Mouse (Mus musculus): ENCODE measurements around the gene Zdhhc24. TPM values are rescaled to one million over a fixed set of nuclear protein-coding genes. Genes with fewer than 3 reads are reported as not detected.

Zdhhc24 gene
- polyA plus RNA-seq, 1 experiment: 9.3 TPM

DNA sequence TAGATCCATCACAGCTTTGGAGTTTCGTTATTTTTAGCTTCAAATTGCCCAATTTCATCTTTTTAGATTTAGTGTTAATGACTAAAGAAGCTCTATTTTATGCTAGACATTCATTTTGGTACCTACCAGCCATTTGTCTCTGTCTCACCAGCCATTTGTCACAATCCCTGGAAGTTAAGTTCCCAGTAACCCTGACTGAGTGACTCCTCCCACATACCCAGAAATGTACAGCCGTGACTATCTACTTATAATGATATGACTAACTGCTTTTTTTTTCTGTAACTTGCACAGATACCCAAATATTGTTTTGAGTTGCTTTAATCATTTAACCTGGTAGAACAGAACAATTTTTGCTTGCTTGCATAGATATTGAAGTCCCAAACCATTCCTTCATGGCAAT lies 32.6 kb upstream of the Zdhhc24 start:
- H3K27me3 ChIP-seq (ENCODE audit: control insufficient read depth, insufficient read depth, insufficient read length): peaks cover 46% of the 10 kb centered on the region
- no peak overlapping the region for H3K4me3 ChIP-seq
- H3K79me2 ChIP-seq (ENCODE audit: control insufficient read depth, insufficient read depth): no peaks in the 10 kb centered on the region
- H3K36me3 ChIP-seq (ENCODE audit: control insufficient read depth, insufficient read depth): no peaks in the 10 kb centered on the region
- no peak for TF ChIP-seq TCF3 (IDR thresholded peaks at IDR 0.05; ENCODE audit: insufficient read length, low read depth)
- no peak for TF ChIP-seq POLR2AphosphoS2 (IDR thresholded peaks at IDR 0.05; ENCODE audit: insufficient read length, low read depth)
- TF ChIP-seq MAX (IDR thresholded peaks at IDR 0.05; ENCODE audit: low read depth): no peak
- no peak for TF ChIP-seq CEBPB (IDR thresholded peaks at IDR 0.05; ENCODE audit: insufficient read depth, poor library complexity, severe bottlenecking)
- no peak for TF ChIP-seq E2F4 (IDR thresholded peaks at IDR 0.05; ENCODE audit: insufficient read depth)
- no peak for TF ChIP-seq MYOG (IDR thresholded peaks at IDR 0.05; ENCODE audit: control insufficient read depth in 1 of 3, insufficient read depth in 1 of 3, insufficient read length in 2 of 3, low read depth in 2 of 3)
- no peak for TF ChIP-seq TCF12 (IDR thresholded peaks at IDR 0.05; ENCODE audit: insufficient read depth, poor library complexity, severe bottlenecking)
- no peak for TF ChIP-seq MYOD1 (IDR thresholded peaks at IDR 0.05; ENCODE audit: control insufficient read depth in 1 of 3, insufficient read length in 2 of 3, low read depth in 2 of 3)
- TF ChIP-seq POLR2A (IDR thresholded peaks at IDR 0.05; ENCODE audit: insufficient read length, low read depth): no peak
- no peak for TF ChIP-seq REST (IDR thresholded peaks at IDR 0.05; ENCODE audit: insufficient read depth, insufficient read length)
- TF ChIP-seq USF1 (IDR thresholded peaks at IDR 0.05; ENCODE audit: low read depth): no peak
- TF ChIP-seq SRF (IDR thresholded peaks at IDR 0.05; ENCODE audit: control insufficient read depth, insufficient read length, low read depth): no peak
- no peak overlapping the region for H3K4me2 ChIP-seq (ENCODE audit: low read depth)
- no peak overlapping the region for H3ac ChIP-seq (ENCODE audit: control insufficient read depth, insufficient read length)

DNA sequence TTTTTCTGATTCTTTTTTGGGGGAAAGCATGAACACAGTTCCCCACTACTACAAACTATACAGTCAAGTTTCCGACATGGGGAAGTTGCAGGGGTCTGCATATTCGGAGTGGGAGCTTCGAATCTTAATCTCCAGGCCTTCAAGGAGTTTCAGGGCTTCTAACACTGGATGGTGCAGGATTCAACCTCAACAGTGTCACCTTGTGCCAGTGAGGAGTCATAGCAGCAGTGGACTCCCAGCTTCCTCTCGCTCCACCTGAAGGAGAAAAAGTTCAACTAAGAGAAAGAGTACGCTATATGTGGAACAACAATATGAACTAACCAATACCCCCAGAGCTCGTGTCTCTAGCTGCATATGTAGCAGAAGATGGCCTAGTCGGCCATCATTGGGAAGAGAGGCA lies 31.0 kb upstream of the Zdhhc24 start:
- Histone ChIP-seq H3ac (ENCODE audit: control insufficient read depth, insufficient read length) (no peak overlapping the region), H3K4me2 (ENCODE audit: low read depth) (no peak overlapping the region), H3K4me3 (no peak overlapping the region), H3K27me3 (ENCODE audit: control insufficient read depth, insufficient read depth, insufficient read length) (peaks cover 37% of the 10 kb centered on the region), H3K36me3 (ENCODE audit: control insufficient read depth, insufficient read depth) (no peaks in the 10 kb centered on the region), H3K79me2 (ENCODE audit: control insufficient read depth, insufficient read depth) (no peaks in the 10 kb centered on the region)
- TF ChIP-seq REST (IDR thresholded peaks at IDR 0.05; ENCODE audit: insufficient read depth, insufficient read length): no peak
- no peak for TF ChIP-seq TCF12 (IDR thresholded peaks at IDR 0.05; ENCODE audit: insufficient read depth, poor library complexity, severe bottlenecking)
- no peak for TF ChIP-seq MYOD1 (IDR thresholded peaks at IDR 0.05; ENCODE audit: control insufficient read depth in 1 of 3, insufficient read length in 2 of 3, low read depth in 2 of 3)
- no peak for TF ChIP-seq E2F4 (IDR thresholded peaks at IDR 0.05; ENCODE audit: insufficient read depth)
- no peak for TF ChIP-seq POLR2A (IDR thresholded peaks at IDR 0.05; ENCODE audit: insufficient read length, low read depth)
- TF ChIP-seq CEBPB (IDR thresholded peaks at IDR 0.05; ENCODE audit: insufficient read depth, poor library complexity, severe bottlenecking): no peak
- no peak for TF ChIP-seq TCF3 (IDR thresholded peaks at IDR 0.05; ENCODE audit: insufficient read length, low read depth)
- TF ChIP-seq USF1 (IDR thresholded peaks at IDR 0.05; ENCODE audit: low read depth): no peak
- no peak for TF ChIP-seq POLR2AphosphoS2 (IDR thresholded peaks at IDR 0.05; ENCODE audit: insufficient read length, low read depth)
- TF ChIP-seq MYOG (IDR thresholded peaks at IDR 0.05; ENCODE audit: control insufficient read depth in 1 of 3, insufficient read depth in 1 of 3, insufficient read length in 2 of 3, low read depth in 2 of 3): no peak
- TF ChIP-seq MAX (IDR thresholded peaks at IDR 0.05; ENCODE audit: low read depth): no peak
- no peak for TF ChIP-seq SRF (IDR thresholded peaks at IDR 0.05; ENCODE audit: control insufficient read depth, insufficient read length, low read depth)

DNA sequence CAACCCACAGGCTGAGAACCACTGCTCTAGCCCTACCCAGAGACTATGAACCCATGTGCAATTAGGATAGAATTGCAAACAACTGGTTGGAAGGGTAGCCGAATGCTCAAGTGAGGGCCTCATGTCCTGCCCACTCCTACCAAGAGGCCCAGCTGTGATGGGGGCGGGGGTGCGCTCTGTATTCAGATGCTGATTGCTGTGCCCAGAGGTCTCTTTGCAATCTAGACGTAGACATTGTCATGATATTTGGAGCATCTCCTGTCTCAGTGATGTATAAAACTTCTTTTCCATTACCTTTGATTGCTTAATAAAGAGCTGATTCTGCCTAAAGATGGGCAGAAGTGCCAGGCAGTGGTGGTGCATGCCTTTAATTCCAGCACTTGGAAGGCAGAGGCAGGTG lies 28.7 kb upstream of the Zdhhc24 start:
- TF ChIP-seq POLR2AphosphoS2 (IDR thresholded peaks at IDR 0.05; ENCODE audit: insufficient read length, low read depth): no peak
- no peak for TF ChIP-seq MYOG (IDR thresholded peaks at IDR 0.05; ENCODE audit: control insufficient read depth in 1 of 3, insufficient read depth in 1 of 3, insufficient read length in 2 of 3, low read depth in 2 of 3)
- no peak for TF ChIP-seq MYOD1 (IDR thresholded peaks at IDR 0.05; ENCODE audit: control insufficient read depth in 1 of 3, insufficient read length in 2 of 3, low read depth in 2 of 3)
- no peak for TF ChIP-seq MAX (IDR thresholded peaks at IDR 0.05; ENCODE audit: low read depth)
- no peak for TF ChIP-seq TCF12 (IDR thresholded peaks at IDR 0.05; ENCODE audit: insufficient read depth, poor library complexity, severe bottlenecking)
- TF ChIP-seq REST (IDR thresholded peaks at IDR 0.05; ENCODE audit: insufficient read depth, insufficient read length): no peak
- no peak for TF ChIP-seq POLR2A (IDR thresholded peaks at IDR 0.05; ENCODE audit: insufficient read length, low read depth)
- no peak for TF ChIP-seq USF1 (IDR thresholded peaks at IDR 0.05; ENCODE audit: low read depth)
- TF ChIP-seq E2F4 (IDR thresholded peaks at IDR 0.05; ENCODE audit: insufficient read depth): no peak
- peaks cover 38% of the 10 kb centered on the region for H3K27me3 ChIP-seq (ENCODE audit: control insufficient read depth, insufficient read depth, insufficient read length)

DNA sequence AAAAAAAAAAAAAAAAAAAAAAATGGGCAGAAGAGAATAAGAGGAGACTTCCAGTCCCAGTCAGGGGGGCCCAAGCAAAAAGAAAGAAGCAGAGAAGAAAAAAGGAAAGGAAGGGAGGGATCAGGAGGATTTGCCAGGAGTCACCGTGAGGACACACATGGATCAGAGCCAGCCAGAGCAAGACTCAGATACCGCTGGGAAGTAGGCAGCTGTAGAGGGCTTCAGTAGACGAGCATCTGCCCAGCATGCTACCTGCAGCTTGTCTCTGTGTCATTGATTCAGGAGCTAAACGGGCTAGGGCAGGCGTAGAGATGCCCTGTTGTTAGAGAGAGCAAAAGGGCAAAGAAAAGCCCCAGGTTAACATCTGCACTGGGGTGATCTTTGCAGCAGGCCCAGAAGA lies 28.2 kb upstream of the Zdhhc24 start:
- Histone ChIP-seq H3K36me3 (ENCODE audit: control insufficient read depth, insufficient read depth) (no peaks in the 10 kb centered on the region), H3K4me3 (no peak overlapping the region), H3K79me2 (ENCODE audit: control insufficient read depth, insufficient read depth) (no peaks in the 10 kb centered on the region), H3K4me2 (ENCODE audit: low read depth) (no peak overlapping the region), H3K27me3 (ENCODE audit: control insufficient read depth, insufficient read depth, insufficient read length) (peaks cover 37% of the 10 kb centered on the region), H3ac (ENCODE audit: control insufficient read depth, insufficient read length) (no peak overlapping the region)
- TF ChIP-seq E2F4 (IDR thresholded peaks at IDR 0.05; ENCODE audit: insufficient read depth) (no peak), MYOD1 (IDR thresholded peaks at IDR 0.05; ENCODE audit: control insufficient read depth in 1 of 3, insufficient read length in 2 of 3, low read depth in 2 of 3) (no peak), MAX (IDR thresholded peaks at IDR 0.05; ENCODE audit: low read depth) (no peak), SRF (IDR thresholded peaks at IDR 0.05; ENCODE audit: control insufficient read depth, insufficient read length, low read depth) (no peak), POLR2A (IDR thresholded peaks at IDR 0.05; ENCODE audit: insufficient read length, low read depth) (no peak), CEBPB (IDR thresholded peaks at IDR 0.05; ENCODE audit: insufficient read depth, poor library complexity, severe bottlenecking) (no peak), USF1 (IDR thresholded peaks at IDR 0.05; ENCODE audit: low read depth) (no peak), MYOG (IDR thresholded peaks at IDR 0.05; ENCODE audit: control insufficient read depth in 1 of 3, insufficient read depth in 1 of 3, insufficient read length in 2 of 3, low read depth in 2 of 3) (no peak), TCF3 (IDR thresholded peaks at IDR 0.05; ENCODE audit: insufficient read length, low read depth) (no peak), TCF12 (IDR thresholded peaks at IDR 0.05; ENCODE audit: insufficient read depth, poor library complexity, severe bottlenecking) (no peak), REST (IDR thresholded peaks at IDR 0.05; ENCODE audit: insufficient read depth, insufficient read length) (no peak), POLR2AphosphoS2 (IDR thresholded peaks at IDR 0.05; ENCODE audit: insufficient read length, low read depth) (no peak)

More for the DNA sequence above, 28.7 kb upstream of the Zdhhc24 start:
- no peak overlapping the region for H3ac ChIP-seq (ENCODE audit: control insufficient read depth, insufficient read length)
- no peaks in the 10 kb centered on the region for H3K79me2 ChIP-seq (ENCODE audit: control insufficient read depth, insufficient read depth)
- no peak overlapping the region for H3K4me3 ChIP-seq
- no peaks in the 10 kb centered on the region for H3K36me3 ChIP-seq (ENCODE audit: control insufficient read depth, insufficient read depth)
- no peak overlapping the region for H3K4me2 ChIP-seq (ENCODE audit: low read depth)
